Mouse (Mus musculus) ovary, postnatal 36 days (tissue): ENCODE results near the gene Col9a2.

Experiments
- DNase-seq: peaks from one replicate; pipeline ENCODE4 v3.0.0; 2022; ENCODE audit warnings: low spot score, mixed read lengths

The Col9a2 gene

GRCm38 (mm10) chr4:121077915-121078646 lies 38.9 kb downstream of the Col9a2 start:
- no peak for DNase-seq

- DNase-seq, result no peak
Observed at GRCm38 (mm10) chr4:121080395-121080794, 41.2 kb downstream of the Col9a2 start.

- no peak for DNase-seq
Observed at GRCm38 (mm10) chr4:121084506-121084905, 45.3 kb downstream of the Col9a2 start.

- no peak for DNase-seq
Observed at GRCm38 (mm10) chr4:121088696-121089095, 49.5 kb downstream of the Col9a2 start.

GRCm38 (mm10) chr4:121090211-121090610 lies 51.0 kb downstream of the Col9a2 start:
- no peak for DNase-seq

GRCm38 (mm10) chr4:121097650-121098378 lies 58.6 kb downstream of the Col9a2 start, which contains the start of gene Zmpste24:
TSS of gene Zmpste24 (minus strand) at chr4:121098241.
- DNase-seq, result peak; percentile 77

- DNase-seq, result no peak
Observed at GRCm38 (mm10) chr4:121103304-121103703, 64.1 kb downstream of the Col9a2 start.
